Mouse (Mus musculus) bone marrow, adult 2 months (tissue): Measurements from ENCODE around the gene Pde7b.

Experiments used
- CTCF ChIP-seq: fragments of 200-500 bp; IDR thresholded peaks from 2 replicates; pipeline ENCODE4 v1.5.1; 2011; ENCODE audit warnings: low read length, control low read depth; ENCODE audit not compliant: control insufficient read depth, insufficient read depth
- POLR2A ChIP-seq: fragments of 200-500 bp; IDR thresholded peaks from 2 replicates; pipeline ENCODE4 v1.6.1; 2011; ENCODE audit warnings: low read depth, mild to moderate bottlenecking, control low read depth, low read length, borderline replicate concordance; ENCODE audit not compliant: control insufficient read depth

DNA sequence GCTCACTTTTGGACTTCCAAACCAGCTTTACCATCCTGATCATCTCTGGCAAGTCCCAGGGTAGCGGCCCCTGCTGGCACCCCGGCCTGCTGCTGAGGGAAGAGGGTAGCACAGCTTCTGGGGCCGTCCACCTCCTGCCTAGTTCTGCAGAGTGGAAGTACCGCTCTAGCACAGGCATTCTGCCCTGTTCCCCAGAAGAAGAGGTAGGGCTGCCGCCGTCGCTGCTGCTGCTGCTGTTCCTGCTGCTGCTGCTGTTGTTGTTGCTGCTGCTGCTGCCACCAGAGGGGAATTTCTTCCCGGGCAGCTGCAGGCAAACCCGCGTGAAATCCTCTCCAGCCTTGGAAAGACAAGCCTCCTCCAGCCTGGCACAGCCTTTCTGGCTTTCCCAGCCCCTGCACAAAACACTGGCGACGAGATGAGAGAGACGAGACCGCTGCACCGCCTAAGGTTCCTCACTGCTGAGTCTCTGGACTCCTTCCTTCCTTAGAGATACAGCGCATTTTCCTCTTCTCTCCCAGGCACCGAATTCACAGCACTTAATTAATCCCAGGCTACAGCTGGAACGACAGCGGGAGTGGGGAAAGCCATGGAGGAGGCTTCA, 176.8 kb downstream of the Pde7b start:
- TF ChIP-seq POLR2A (no peak), CTCF (no peak)
